Mouse (Mus musculus) embryo, embryonic 10 days (tissue): ENCODE results near the gene Whamm.

Experiments used
- DNase-seq: peaks from one replicate; pipeline ENCODE4 v3.0.0-alpha.2; 2015; ENCODE audit warnings: low spot score

The Whamm gene

DNA sequence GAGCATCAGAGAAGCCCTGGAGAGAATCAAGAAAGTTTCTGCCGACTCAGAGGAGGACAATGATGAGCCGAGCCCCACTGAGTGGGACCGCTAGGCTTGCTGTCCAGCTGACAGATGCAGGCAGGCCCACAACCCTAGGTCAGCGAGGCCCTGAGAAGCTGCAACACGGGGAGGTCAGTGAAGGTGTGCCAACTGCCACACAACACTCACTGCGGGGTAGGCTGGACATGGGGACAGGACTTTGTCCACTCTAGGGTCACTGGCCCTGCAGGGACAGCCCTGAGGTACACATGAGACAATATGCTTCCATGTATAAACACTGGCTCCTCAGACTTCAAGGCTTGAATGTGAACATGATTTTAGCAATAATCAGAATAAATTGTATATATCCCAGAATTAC is 25.0 kb downstream of the Whamm start:
- no peak for DNase-seq

DNA sequence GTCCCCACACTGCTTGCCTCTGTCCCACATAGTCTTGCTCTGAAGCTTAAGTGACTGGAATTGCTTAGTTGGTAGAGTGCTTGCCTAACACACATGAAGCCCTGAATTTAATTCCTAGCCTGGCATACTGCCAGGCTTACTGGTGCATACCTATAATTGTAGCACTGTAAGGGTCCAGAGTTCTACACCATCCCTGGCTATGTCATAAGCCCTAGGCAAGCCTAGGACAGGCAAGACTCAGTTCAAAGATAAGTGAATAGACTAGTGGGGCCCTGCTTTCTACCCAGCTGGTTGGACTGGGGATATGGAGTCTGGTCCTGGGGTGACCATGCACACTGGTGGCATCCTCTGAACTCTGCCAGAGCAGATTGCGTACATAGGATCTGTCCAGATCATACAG is 26.6 kb downstream of the Whamm start:
- DNase-seq: no peak

DNA sequence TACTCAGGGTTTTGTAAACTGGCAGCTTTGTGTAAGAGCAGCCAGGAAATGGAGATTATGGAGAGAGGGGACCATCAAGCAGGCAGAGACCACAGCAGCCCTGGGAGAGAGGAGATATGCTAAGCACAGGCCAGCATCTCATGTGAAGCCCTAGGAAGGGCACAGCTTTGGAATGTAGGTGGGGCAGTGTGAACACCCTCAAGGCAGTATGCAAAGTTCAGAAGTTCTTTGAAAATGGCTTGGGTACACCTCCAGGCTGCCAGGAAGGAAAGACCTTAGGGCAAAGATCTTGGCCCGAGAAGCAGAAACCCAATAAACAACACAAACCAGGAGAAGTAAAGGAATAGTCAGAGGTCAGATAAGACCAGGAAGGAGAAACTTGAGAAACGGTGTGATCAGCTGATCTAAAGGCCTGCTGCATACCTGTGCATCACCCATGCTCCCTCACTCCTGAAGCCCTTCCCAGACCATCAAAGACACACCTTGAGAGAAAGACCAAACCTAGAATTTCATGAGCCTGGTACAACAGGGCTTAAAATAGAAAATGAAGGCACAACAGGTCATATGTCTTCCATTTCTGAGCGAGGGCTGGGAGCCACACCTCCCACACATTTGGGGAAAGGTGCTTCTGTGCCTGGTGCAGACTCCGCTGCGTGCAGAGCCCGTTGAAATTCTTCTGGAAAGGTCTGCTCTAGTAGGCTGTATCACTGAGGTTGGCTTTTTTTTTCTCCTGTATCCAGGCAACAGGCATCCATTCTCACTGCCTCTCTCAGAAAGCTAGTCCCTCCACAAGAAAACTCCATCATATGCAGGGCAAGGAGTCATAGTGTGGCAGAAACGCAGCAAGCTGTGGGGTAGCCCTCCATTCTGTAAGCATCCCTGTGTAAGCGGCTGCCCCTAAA is 28.6 kb downstream of the Whamm start:
- DNase-seq: no peak

DNA sequence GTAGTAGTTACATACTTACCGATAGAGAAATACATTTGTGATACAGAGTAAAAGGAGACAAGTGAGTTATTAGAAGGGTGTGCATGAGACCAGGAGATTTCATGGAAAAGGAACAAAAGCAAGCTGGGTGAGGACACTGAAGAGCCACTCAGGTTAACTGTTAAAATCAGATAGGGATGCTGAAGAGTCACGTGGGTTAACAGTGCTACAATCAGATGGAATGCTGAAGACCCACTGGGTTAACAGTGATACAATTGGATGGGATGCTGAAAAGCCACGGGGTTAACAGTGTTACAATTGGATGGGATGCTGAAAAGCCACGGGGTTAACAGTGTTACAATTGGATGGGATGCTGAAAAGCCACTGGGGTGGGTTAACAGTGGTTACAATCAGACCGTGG is 33.9 kb downstream of the Whamm start:
- DNase-seq: no peak

DNA sequence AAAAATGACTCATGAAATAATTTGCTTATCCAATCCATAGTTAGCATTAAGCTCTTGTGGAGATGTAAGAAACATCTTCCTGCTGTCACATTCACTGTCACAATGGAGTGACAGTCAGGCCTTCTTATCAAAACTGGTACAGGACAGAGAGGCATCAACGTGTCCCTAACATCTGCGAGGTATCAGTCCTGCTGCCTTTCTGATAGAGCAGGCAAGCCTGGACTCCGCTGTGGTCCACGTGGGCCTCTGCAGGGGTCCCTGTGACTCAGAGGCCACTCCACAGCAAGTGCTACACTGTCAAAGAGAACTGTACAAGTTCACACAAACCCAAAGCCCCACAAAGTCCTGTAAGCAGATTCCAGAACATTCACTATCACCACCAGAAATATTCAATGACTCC is 34.4 kb downstream of the Whamm start:
- no peak for DNase-seq

DNA sequence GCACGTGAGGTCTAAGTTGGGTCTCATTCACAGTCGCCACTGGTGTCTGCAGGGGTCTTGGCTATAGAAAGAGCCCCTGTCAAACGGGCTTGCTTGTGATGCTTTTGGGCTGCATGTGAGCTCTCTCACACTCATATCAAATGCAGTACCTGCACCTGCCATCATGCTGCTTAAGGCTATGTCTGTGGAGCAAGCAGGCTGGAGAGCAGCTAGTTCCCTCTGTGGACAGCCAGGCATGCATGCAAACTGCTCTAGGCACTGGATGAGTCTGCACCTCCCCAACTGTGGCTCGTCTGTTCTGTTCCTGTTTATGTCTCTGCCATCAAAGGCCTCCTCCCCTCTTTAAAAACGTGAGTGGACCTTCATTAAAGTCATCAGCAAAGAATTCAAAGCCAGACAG is 35.4 kb downstream of the Whamm start:
- DNase-seq: no peak

DNA sequence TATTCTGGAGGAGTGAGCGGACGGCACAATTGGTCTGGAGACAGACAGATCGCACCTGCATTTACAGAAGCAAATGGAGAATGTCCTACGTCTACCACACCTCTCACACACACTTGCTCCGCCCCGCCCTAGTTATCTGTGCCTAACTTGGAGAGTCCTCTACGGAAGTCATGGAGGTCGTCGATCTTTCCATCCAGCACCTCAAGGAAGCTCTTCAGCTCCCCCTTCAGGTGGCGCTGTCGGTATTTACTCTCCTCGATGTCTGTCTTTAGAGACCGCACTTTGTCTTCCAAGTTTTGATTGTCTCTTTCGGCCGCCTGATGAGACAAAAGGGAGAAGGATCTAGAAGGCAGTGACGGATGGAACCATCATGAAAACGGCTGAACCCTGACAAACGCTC is 39.1 kb downstream of the Whamm start:
- DNase-seq: peak; percentile 50

DNA sequence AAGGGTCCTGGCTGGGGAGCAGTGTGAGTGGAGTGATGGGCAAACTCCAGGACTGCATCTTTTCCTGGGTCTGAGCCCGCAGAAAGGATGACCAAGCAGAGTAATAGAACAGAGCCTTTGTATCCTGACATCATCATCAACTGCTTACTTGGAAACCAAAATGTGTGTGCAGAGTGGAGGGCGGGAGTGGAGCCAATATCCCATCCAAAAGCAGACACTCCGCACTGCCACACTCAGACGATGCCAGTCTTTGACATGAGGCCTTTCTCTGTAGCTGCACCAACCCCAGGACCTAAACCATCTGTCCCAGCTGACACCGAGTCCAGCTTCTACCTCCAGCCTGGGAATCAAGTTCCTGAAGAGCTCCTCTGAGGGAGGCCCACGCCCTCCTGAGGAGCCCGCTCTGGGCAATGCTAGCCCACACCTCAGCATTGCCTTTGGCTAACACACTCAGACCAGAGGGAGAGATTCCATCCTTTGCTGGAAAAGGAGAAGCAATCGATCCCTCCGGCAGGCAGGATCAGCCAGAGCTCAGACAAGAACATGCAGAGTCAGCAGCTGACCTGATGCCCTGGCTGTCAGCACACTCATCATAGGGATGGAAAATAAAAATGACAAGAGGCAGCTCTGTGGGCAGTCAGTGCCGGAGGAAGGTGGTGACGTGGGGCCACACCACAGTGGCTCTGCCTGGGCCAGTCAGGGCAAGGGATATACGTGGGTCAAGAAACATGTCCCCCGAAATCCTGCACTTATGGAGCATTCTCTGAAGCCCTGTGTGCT is 42.0 kb downstream of the Whamm start:
- no peak for DNase-seq

DNA sequence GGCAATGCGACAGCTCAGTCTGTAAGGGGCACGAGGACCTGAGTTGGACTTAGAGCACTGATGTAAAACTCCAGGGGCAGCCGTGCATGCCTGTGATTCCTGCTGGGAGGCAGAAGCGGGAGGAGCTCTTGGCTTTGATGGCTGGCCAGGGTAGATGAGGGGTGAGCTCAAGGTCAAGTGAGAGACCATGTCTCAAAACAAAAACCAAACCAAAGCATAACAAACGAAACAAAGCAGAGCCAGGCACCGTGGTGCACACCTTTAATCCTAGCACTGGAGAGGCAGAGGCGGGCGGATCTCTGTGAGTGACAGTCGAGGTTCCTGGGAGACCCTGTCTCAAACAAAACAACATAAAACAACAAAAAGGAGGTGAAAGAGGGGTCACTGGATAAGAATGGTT is 44.0 kb downstream of the Whamm start:
- no peak for DNase-seq

DNA sequence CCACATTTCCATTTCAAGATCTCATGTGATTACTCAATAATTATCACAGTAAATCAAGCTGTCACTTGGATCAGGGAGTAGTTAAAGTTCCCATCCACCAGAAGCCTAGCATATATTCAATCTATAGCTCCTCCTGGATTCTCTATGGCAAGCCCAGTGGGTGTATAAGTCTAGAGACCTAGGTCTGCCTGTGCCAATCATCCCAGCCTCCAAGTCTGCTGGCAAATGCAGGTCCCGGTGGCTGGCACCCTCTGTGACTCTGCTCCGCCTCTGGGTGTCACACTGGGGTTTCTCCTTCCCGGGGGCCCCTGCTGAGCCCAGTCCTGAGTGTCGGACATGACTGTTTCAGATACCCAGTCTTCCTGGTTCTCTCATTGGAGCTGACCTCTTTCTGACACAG is 51.7 kb downstream of the Whamm start:
- DNase-seq: no peak

DNA sequence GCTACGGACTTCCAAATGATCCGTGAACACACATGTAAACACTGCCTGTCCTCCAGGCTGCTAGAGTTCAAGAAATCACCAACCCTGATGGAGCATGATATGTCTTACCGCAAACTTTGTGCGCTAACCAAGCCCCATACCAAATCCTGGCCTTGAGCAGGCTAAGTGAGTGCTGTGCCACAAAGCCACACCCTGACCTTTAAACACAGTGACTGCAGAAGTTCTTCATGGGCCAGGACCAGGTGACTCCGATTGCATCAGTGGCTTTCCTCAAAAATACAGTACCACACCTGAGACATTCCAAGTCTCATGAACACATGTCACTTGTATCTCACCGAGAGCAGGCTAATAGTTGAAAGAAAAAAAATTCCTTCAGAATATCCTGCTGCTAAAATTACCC is 52.7 kb downstream of the Whamm start:
- DNase-seq: no peak

DNA sequence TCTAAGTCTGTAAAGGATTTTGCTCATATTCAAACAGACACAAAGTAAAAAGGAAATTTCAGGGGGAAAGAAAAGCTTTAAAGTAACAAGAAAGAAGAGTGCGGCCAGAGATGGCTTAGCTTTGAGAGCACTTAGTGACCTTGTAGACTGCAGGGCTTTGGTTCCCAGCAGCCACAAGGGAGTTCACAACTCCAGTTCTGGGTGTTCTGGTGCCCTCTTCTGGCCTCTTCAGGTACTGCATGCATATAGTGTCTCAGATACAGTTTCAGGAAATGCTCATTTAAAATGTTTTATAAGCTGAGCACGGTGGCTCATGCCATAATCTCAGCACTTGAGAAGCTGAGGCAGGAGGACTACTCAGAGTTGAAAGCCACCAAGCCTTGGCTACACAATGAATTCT is 55.4 kb downstream of the Whamm start:
- DNase-seq: no peak

DNA sequence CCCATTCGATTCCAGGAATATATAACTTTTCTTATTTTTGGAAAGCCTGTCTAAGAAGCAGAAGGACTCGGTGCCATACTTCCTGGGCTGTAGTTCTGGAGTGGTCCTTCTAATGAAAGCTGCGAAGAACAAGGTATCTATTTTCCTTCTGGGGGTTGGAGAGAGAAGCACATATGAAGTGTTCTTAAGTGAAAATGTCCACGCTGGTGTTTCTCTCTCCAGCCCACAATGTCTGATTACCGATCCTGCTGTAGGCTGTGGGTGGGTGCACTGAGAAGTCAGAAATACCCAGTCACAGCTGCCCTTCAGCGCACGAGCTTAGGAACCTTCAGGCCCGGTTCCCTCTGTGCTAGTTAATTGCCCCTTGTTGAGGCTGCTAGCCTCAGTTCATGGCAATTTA is 60.2 kb downstream of the Whamm start:
- DNase-seq: no peak

DNA sequence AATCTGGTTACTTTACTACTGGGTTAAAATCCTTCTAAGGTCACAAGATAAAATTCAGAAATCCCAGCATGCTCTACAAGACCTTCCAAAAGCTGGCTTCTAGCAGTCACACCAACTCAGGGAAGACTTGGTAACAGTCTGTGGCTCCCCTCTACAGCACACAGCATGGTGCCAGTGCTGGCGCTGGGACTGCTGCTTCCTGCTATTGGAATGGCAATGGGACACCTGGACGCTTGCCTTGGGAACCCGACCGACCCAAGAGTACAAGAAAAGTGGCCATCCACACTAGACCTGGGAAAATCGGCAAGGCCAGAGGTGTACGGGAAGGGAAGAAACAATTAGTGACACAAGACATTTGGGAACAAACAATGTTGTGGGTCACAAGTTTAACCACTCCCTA is 61.5 kb downstream of the Whamm start:
- DNase-seq: no peak

DNA sequence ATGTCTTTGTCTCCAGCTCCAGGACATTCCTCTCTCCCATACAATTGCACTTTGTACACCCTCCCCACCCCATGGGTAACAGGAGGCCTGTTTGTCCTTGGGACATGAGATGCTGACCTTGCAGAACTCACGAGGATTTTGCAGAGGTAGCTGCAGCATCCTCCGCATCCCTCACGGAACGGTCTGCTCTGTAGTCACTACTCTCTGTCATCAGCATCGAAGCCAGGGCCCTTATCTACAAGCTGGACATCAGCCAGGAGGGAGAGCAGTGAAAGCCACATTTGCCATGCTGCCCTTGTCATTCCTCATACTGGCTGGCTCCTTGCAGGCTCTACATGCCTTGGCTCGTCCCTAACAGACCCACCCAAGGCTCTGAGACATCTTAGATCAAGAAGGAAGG is 70.0 kb downstream of the Whamm start:
- no peak for DNase-seq

DNA sequence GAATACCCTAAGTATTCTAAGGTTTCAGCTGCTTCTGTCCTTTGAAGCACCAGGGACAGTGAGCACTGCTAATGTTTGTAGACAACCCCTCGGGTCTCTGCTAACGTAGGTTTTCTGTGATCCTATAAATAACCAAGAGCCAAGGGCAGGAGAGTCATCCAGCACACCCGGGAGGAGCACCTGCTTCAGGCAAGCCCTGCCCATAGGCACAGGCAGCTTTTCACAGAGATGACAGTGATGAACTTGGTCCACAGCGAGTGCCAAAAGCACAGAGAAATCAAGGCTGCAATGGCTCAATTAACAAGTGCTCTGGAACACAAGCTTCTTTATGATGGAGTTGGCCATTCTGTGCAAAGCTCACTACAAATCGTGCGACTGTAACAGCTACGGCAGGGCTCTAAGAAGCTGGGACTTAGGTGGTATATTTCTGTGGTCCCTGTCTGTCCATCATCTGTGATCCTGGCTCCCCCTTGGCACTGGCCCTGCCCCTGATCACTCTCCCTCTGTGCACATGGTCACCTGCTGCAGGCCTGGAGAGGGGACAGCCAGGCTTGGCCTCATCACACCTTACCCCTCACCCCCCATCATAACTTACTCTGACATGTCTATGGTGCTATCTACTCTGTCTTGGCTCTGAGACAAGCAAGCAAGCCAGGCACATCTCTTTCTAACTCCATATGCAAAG is 73.6 kb downstream of the Whamm start:
- no peak for DNase-seq
